Mouse (Mus musculus): ENCODE measurements around the gene Mecr.

Mecr gene

GRCm38 (mm10) chr4:131836351-131836881 is 6.9 kb upstream of the Mecr start:
- DNase-seq (ENCODE audit: low read depth, low spot score) = peak; percentile 39

- no peak for DNase-seq (ENCODE audit: low read depth, low spot score)
Observed at GRCm38 (mm10) chr4:131836891-131837491, 6.3 kb upstream of the Mecr start.

DNA sequence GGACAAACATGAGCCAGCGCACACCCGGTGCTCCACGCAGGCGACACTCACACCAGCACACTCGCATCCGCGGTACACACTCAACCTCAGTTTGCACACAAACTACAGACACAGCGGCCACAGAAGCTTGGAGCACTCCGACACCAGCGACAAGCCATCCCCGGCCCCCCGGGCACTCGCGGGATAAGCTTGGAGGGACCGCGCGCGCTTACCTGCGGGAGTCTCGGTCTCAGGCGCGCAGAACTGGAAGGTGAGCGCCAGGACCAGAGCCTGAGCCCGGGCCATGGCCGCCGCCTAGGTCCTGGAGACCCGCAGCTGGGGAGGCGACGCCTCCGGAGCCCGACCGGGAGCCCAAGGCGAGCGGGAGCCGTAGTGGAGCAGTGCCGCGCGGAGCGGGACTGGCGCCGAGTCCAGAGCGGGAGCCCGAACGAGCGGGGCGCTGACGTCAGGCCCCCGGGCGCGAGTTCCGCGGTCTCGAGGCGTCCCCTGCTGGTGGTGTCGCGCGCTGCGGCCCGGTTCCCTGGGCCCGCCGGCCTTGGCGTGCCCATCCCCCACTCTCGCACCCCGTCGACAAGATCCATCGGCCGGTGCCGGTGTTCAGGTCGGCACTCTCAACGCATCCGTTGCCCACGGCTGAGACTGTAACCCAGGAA is 5.3 kb upstream of the Mecr start, which contains the start of gene Ptpru:
TSS of gene Ptpru (minus strand) at position 417 of the 653 bp plus-strand sequence.
- DNase-seq (ENCODE audit: low read depth, low spot score) = peak; percentile 75

DNA sequence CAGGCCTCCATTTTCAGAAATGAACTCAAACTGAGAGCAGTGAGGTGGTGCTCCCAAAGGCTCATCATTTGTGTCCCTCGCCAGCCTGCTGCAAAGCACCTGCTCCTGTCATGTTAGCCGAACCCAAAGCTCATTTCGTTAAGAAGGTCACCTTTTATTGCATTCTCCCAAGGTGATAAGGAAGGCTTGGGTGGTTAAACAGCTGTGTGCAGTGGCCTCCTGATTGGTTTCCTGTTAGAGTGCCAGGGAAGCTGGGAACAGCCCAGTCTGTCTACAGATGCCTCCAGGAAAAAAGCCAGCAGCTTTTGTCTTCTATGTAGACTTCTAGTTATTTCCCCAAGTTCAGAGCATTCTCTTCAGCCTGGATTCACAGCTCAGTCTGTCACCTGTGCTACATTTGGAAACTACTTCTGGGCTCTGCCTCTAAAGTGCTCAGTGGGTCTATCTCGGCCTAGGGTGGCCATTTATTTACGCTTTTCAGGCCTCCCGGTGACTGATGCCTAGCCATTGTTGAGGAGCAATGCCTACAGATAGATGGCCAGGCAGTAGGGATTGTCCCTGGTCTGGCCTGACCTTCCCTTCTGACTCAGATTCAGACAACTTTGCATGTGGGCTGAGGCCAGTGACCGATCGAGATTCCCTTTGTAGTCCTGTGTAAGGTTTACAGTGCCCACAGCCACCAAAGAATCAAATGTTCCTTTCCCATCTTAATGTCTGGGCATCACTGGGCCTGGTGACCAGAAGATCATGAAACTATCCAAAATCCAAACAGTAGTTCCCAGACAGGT is 2.9 kb downstream of the Mecr start:
- no peak for DNase-seq (ENCODE audit: low read depth, low spot score)

- no peak for DNase-seq (ENCODE audit: low read depth, low spot score)
Observed at GRCm38 (mm10) chr4:131848082-131848481, 4.8 kb downstream of the Mecr start.

DNA sequence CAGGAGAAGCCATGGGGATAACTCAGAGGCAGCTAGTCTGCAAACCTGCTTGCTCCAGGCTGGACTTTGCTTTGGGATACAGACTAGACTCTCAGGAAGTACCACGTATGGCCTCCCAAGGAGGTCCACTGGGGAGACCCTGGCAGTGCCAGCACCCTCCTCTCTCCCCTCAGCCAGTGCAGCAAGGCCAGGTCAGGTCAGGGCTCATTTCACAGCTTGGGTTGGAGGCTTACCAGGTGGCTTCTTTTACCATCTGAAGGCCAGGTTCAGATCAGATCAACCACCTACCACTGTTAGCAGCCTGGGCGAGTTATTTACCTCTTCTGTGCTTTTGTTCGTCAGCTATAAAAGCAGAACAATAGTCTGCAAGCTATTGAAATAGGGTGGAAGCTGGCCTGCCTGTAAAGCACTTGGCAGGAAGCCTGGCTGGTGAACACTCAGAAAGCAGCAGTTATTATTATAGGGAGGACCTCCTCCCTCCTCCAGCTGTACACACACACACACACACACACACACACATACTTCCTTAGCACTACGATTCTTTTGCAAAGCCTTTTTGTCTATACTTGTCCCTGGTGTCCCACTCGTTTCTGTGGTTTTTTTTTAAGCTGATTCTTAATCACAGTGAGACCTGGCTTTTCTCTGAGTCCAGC is 6.8 kb downstream of the Mecr start:
- no peak for DNase-seq (ENCODE audit: low read depth, low spot score)

DNA sequence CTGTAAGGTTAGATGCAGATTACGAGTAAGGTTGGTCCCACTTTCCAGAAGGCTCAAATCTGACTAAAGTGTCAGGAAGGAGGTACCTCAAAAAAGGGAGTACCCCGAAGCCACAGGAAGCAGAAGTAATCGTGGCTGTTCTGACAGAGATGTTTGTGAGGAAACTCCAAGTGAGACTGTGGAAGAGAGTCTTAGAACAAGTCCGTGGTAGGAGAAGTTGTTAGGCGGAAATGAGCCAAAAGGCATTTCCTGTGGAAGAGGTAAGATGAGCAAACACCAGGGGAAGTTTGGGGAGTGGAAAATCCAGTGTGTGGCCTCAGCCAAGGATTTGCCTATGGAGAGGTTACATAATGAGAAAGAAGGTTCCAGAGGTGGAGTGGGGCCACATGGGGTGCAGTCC is 11.7 kb downstream of the Mecr start:
- DNase-seq (ENCODE audit: low read depth, low spot score) = no peak

DNA sequence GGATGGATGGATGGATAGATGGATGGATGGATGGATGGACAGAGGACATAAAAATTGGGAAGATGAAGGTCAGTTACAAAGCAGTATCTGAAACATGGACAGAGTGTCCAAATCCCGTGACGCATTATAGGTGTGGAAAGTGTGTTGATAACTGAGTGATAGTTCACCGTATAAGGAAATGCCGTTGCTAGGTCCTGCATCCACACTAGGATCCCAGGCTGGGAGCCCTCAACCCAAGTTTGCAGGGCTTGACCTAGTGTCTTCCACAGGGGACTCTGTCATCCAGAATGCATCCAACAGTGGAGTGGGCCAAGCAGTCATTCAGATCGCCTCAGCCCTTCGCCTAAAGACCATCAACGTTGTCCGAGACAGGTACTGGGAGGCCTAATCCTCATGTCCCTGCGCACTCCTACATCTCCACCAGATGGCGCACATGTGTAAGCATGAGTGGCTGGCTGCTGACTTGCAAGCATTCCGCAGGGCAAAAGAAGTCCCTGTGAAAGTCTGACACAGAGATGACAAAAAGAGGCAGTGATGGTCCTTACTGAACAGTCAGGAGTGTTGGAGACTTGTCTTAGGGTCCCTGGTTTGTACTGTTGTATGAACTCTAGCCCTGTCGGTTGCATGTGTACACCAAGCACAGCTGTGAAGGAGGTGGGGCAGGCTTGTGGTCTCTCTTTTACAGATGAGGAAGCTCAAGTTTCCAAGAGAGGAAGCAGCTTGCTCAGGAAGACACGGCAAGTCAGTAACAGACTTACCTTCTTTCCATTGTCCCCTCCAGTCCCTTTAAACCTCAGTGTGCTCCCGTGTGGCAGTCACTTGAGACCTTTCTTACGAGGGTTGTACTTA is 17.4 kb downstream of the Mecr start:
- DNase-seq (ENCODE audit: low read depth, low spot score) = peak; percentile 81

DNA sequence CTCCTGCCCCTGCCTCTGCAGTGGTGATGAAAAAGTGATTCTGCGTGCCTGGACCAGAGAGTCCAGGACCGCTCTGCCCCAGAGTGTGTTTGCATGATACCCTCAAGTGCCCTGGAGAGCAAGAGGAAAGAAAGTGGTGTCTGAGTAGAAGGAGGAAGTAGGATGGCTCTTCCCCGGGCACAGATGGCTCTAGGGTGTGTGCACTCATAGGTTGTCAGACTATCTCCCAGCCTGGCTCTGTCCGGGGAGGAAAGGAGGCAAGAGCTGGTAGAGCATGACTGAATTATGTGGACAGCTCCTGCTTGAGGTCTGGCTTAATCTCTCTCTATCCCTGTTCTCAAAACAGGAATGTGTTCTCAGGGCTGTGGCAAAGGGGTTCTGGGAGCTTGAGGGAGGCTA is 18.1 kb downstream of the Mecr start:
- DNase-seq (ENCODE audit: low read depth, low spot score) = no peak

DNA sequence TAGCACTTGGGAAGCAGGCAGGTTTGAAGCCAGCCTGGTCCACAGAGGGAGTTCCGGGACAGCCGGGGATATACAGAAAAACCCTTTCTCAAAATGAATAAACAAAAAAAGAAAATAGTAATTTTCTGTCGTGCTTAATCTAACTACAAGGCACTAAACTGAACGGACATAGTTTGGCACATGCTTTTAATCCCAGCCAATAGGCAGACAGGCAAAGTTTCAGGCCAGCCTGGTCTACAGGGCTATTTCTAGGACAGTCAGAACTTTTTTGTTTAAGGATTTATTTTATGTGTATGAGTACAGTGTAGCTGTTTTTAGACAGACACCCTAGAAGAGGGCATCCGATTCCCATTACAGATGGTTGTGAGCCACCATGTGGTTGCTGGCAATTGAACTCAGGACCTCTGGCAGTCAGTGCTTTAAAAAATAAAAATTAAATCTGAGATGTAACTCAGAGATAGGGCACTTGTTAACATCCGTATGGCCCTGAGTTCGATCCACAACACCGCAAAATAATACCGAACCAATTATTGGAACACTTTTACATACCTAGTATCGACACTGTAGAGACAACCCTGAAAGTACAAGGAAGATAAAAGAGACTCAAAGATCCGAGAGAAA is 29.5 kb downstream of the Mecr start:
- no peak for DNase-seq (ENCODE audit: low read depth, low spot score)

DNA sequence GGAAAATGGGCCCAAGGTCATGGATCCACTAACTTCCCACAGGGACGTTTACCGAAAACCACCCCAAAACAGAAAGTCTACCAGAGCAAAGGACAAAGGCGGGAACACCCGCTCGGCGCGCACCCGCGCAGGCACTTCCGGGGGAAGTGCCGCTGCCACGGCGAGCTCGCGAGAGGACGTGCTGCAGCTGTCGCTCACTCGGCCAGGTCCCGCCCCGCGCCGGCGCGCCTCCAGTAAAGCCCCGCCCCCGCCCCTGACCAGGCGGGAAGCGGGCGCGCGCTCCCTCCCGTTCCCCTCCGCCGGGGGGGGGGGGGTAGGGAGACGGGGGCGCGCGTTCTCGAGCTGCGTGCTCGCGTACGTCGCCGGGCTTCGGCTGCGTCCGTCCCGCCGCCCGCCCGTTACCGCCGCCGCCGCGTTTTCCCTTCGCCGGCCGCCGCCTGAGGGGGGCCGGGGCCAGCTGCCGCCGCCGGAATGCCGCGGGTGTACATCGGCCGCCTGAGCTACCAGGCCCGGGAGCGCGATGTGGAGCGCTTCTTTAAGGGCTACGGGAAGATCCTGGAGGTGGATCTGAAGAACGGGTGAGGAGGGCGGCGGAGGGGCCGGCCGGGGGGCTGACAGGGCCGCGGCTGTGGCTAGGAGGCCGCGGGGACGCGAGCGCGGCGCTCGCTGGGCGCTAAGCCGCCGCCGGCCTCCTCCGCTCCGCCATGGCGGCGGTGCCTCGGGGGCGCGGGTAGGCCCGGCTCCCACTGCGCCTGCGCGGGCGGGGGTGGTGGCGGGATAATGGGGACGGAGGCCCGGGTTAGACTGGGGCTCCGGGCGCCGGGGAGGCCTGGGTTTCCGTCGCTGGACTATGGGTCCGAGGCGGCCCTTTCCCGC is 30.3 kb downstream of the Mecr start, which contains the start of gene Srsf4:
TSS of gene Srsf4 (plus strand) at position 325 of the 876 bp plus-strand sequence.
- peak; percentile 95 for DNase-seq (ENCODE audit: low read depth, low spot score)

- DNase-seq (ENCODE audit: low read depth, low spot score) = no peak
Observed at GRCm38 (mm10) chr4:131874169-131874536, 30.9 kb downstream of the Mecr start.

- DNase-seq (ENCODE audit: low read depth, low spot score) = no peak
Observed at GRCm38 (mm10) chr4:131874567-131874966, 31.3 kb downstream of the Mecr start.

DNA sequence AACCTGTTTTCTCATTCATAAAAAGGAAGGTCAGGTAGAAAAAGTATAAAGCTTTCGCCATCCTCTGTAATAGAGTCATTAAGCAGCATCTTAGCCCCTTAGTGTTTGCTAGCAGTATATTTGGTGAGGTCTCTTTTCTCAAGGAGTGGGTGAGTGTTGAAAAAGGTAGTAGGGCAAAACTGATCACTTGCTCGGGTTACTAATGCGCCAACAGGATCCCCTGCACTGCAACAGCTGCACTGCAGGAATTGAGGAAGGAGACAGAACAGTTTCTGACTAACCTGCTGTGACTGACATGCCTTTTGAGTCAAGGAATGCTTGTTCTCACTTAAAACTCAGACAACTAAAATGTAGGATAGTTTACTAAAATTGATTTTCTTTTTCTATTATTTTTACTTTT is 32.0 kb downstream of the Mecr start:
- DNase-seq (ENCODE audit: low read depth, low spot score) = no peak

DNA sequence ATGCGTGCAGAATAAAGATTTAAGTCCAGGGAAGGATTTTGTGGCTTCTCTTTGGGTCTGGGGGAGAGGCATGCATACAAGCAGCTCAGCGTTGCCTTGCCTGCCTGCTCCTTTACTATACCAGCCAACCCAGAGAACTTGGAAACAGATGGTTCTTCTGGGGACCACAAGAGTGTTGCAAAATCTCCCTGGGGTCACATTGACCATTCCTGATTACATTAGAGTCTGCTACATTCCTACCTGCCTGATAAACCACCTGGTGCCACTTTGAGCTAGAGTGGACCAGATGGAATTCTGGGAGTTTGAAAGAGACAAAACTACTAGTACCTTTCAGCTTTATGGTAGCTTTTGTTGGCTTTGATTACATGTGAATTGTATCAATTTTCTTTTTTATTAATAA is 33.6 kb downstream of the Mecr start:
- DNase-seq (ENCODE audit: low read depth, low spot score) = no peak

GRCm38 (mm10) chr4:131879692-131880091 is 36.4 kb downstream of the Mecr start:
- no peak for DNase-seq (ENCODE audit: low read depth, low spot score)

GRCm38 (mm10) chr4:131881306-131881705 is 38.0 kb downstream of the Mecr start:
- no peak for DNase-seq (ENCODE audit: low read depth, low spot score)

- no peak for DNase-seq (ENCODE audit: low read depth, low spot score)
Observed at GRCm38 (mm10) chr4:131883571-131883970, 40.3 kb downstream of the Mecr start.

DNA sequence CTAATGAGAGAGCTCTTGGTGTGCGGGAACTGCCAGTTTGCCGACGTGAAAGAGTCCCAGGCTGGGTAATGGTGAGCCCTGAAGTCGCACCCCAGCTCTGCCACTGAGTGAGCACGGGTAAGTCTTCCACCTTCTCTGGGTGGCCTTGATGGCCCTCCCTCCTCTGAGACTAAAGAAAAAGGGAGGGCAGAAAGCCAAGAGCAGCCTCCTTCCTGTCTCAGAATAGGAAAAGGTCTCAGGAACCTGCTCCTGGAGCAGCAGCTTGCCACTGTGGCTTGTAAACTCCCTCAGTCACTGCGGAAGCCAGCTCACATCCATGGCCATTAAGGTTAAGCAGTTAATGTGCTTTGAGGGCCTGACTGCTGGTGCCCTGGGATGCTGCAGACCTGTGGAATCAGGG is 42.1 kb downstream of the Mecr start:
- no peak for DNase-seq (ENCODE audit: low read depth, low spot score)

- DNase-seq (ENCODE audit: low read depth, low spot score) = no peak
Observed at GRCm38 (mm10) chr4:131888564-131888963, 45.3 kb downstream of the Mecr start.

Data from R1 (cell line).